Mouse (Mus musculus): Measurements from ENCODE around the gene Afap1l2. TPM values are rescaled to one million over a fixed set of nuclear protein-coding genes. Genes with fewer than 3 reads are reported as not detected.

Afap1l2 gene
- polyA plus RNA-seq (2011; ENCODE audit: insufficient read depth, insufficient read length, low read depth, missing spikeins) = 13.1 and 17.3 TPM in 2 replicates

DNA sequence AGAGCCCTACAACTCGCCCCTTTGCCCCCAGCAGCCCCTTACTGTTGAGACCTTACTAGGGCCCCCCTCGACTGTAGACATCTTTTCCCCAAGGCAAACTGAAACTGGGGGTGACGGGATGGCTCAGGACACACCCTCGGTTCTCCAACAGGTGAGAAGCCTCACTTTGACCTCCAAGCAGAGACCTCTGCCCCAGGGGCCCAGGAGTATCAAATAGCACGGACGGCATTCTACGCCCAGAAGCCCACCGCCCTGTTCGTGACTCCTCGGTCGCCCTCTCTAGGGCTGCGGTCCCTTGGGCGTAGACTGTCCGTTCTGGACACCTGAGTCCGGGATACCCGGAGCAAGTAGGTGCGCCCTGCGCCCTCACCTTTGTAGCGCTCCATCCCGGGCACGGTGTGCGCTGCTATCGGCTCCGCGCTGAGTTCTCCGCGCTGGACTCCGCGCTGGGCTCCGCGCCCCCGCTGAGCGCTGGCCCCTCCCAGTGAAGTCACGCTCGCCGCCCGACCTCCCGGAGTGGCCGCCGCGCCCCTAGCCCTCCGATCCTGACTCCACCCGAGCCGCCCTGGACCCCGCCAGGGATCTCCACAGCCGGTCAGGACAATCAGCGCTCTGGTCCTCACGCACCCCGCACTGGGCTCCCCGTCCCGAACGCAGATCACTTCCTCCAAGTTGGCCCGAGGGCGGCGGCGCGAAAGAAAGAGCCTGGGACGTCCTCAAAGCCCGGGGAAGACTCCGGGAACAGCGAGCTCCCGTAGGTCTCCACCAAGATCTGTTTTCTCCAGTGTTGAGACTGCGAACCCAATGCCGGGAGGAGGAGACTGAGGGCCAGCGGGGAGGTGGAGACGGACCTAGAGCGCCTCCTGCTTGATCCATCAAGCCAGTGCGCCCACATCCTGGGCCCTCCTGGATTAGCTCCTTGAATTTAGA lies at the start of gene Afap1l2:
Afap1l2 (minus strand) TSS at position 448 of the 930 bp plus-strand sequence.
- H3K9ac ChIP-seq (ENCODE audit: low read depth, poor library complexity, severe bottlenecking) = peak within 1 kb of the TSS; percentile 54
- H3K27ac ChIP-seq (ENCODE audit: insufficient read depth, low read length) = no peak within 1 kb of the TSS
- peaks cover 2% of the 10 kb centered on the region for H3K4me1 ChIP-seq (ENCODE audit: control insufficient read depth, insufficient read depth, low read length)
- no peaks in the 10 kb centered on the region for H3K27me3 ChIP-seq (ENCODE audit: control insufficient read depth, insufficient read depth, low read length, poor library complexity, severe bottlenecking)
- TF ChIP-seq EP300 (IDR thresholded peaks at IDR 0.05; ENCODE audit: insufficient read depth, low read depth, low read length) (no peak), CTCF (IDR thresholded peaks at IDR 0.05; ENCODE audit: low read depth, low read length) (peak; percentile 65)
- H3K9me3 ChIP-seq (replicated peaks; ENCODE audit: control insufficient read depth, insufficient read depth, low read length, poor library complexity, severe bottlenecking) = peaks cover 13% of the 10 kb centered on the region
- no peaks in the 10 kb centered on the region for H3K36me3 ChIP-seq (ENCODE audit: control insufficient read depth, insufficient read depth, low read length, poor library complexity, severe bottlenecking)
- H3K4me3 ChIP-seq (ENCODE audit: low read depth, low read length) = peak within 1 kb of the TSS; percentile 47

DNA sequence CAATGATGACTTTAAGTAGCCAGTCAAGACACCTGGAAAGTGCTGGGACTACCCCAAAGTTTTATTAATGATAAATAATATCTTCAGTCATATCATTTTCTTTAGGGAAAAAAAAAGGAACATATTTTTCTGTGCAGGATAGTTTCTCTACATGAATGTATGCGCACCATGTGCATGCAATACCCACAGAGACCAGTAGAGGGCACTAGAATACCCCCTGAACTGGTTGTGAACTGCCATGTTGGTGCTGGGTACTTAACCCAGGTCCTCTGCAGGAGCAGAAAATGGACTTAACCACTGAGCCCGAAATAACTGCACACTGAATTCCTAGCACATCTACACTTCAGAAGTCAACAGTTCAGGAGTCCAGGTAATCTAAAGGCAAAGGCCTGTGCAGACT lies 49.5 kb upstream of the Afap1l2 start:
- Histone ChIP-seq H3K4me3 (ENCODE audit: low read depth, low read length) (no peak overlapping the region), H3K27me3 (ENCODE audit: control insufficient read depth, insufficient read depth, low read length, poor library complexity, severe bottlenecking) (no peaks in the 10 kb centered on the region), H3K4me1 (ENCODE audit: control insufficient read depth, insufficient read depth, low read length) (no peaks in the 10 kb centered on the region), H3K9me3 (replicated peaks; ENCODE audit: control insufficient read depth, insufficient read depth, low read length, poor library complexity, severe bottlenecking) (peaks cover 3% of the 10 kb centered on the region; the same call in 1 of the 2 replicates), H3K27ac (ENCODE audit: insufficient read depth, low read length) (no peak overlapping the region), H3K9ac (ENCODE audit: low read depth, poor library complexity, severe bottlenecking) (no peak overlapping the region), H3K36me3 (ENCODE audit: control insufficient read depth, insufficient read depth, low read length, poor library complexity, severe bottlenecking) (no peaks in the 10 kb centered on the region)
- no peak for TF ChIP-seq EP300 (IDR thresholded peaks at IDR 0.05; ENCODE audit: insufficient read depth, low read depth, low read length)
- TF ChIP-seq POLR2A (IDR thresholded peaks at IDR 0.05; ENCODE audit: insufficient read depth, low read length) = no peak

DNA sequence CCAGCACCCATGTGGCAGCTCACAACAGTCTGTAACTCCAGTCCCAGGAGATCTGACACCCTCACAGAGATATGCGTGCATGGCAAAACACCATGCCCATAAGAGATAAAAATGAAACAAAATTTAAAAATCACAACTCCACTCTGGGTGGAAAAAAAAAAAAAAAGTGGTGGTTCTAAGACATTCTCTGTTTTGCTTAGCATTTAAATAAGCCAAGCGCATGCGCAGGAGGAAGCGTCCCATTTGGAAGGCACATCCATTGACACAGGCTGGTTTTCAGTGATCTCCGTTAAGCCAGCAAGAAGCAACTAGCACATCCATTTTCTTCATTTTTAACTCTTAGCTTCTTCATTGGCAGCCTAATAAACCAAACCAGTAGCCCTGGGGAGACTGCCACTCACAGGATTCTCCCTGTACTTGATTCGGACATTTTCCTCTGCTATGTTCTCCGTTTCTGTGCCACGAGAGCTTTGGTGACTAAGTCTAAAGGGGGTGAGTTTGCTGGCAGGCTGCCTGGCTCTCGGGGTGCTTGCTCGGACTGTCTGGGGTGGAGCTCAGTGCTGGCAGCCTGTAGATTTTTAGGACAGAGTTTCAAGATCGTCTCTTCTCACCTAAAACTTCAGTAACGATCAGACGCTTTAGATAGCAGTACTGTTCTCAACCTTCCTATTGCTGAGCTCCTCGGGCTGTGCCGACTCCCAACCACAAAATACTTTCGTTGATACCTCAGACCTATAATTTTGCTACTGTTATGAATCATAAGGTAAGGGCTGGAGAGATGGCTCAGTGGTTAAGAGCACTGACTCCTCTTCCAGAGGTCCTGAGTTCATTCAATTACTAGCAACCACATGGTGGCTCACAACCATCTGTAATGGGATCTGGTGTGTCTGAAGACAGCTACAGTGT lies 47.4 kb upstream of the Afap1l2 start:
- Histone ChIP-seq H3K27ac (ENCODE audit: insufficient read depth, low read length) (no peak overlapping the region), H3K27me3 (ENCODE audit: control insufficient read depth, insufficient read depth, low read length, poor library complexity, severe bottlenecking) (no peaks in the 10 kb centered on the region), H3K4me1 (ENCODE audit: control insufficient read depth, insufficient read depth, low read length) (no peaks in the 10 kb centered on the region), H3K36me3 (ENCODE audit: control insufficient read depth, insufficient read depth, low read length, poor library complexity, severe bottlenecking) (no peaks in the 10 kb centered on the region), H3K4me3 (ENCODE audit: low read depth, low read length) (no peak overlapping the region), H3K9ac (ENCODE audit: low read depth, poor library complexity, severe bottlenecking) (no peak overlapping the region), H3K9me3 (replicated peaks; ENCODE audit: control insufficient read depth, insufficient read depth, low read length, poor library complexity, severe bottlenecking) (peaks cover 3% of the 10 kb centered on the region; the same call in 1 of the 2 replicates)
- no peak for TF ChIP-seq POLR2A (IDR thresholded peaks at IDR 0.05; ENCODE audit: insufficient read depth, low read length)
- TF ChIP-seq CTCF (IDR thresholded peaks at IDR 0.05; ENCODE audit: low read depth, low read length) = no peak
- no peak for TF ChIP-seq EP300 (IDR thresholded peaks at IDR 0.05; ENCODE audit: insufficient read depth, low read depth, low read length)

DNA sequence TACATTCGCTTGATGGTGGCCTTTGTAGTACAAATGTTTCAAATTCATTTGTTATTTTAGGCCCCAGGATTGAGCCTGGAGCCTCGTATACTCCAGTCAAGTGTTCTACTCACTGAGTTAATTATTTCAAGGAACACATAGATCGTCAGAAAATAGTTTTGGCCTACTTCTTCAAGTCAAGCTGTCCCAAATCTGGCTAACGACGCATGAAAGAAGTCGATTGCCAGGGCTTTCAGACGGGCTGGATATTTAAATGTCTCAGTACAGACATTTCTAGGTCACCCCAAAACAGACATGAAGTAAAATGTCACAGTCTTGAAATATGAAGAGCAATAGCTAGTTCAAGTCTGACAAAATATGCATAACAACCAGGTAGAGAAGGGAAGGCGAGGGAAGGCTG lies 44.9 kb upstream of the Afap1l2 start:
- Histone ChIP-seq H3K9ac (ENCODE audit: low read depth, poor library complexity, severe bottlenecking) (no peak overlapping the region), H3K27ac (ENCODE audit: insufficient read depth, low read length) (no peak overlapping the region), H3K36me3 (ENCODE audit: control insufficient read depth, insufficient read depth, low read length, poor library complexity, severe bottlenecking) (no peaks in the 10 kb centered on the region), H3K27me3 (ENCODE audit: control insufficient read depth, insufficient read depth, low read length, poor library complexity, severe bottlenecking) (no peaks in the 10 kb centered on the region), H3K4me1 (ENCODE audit: control insufficient read depth, insufficient read depth, low read length) (no peaks in the 10 kb centered on the region), H3K9me3 (replicated peaks; ENCODE audit: control insufficient read depth, insufficient read depth, low read length, poor library complexity, severe bottlenecking) (peaks cover 3% of the 10 kb centered on the region; the same call in 1 of the 2 replicates), H3K4me3 (ENCODE audit: low read depth, low read length) (no peak overlapping the region)
- TF ChIP-seq CTCF (IDR thresholded peaks at IDR 0.05; ENCODE audit: low read depth, low read length) (no peak), POLR2A (IDR thresholded peaks at IDR 0.05; ENCODE audit: insufficient read depth, low read length) (no peak), EP300 (IDR thresholded peaks at IDR 0.05; ENCODE audit: insufficient read depth, low read depth, low read length) (no peak)

DNA sequence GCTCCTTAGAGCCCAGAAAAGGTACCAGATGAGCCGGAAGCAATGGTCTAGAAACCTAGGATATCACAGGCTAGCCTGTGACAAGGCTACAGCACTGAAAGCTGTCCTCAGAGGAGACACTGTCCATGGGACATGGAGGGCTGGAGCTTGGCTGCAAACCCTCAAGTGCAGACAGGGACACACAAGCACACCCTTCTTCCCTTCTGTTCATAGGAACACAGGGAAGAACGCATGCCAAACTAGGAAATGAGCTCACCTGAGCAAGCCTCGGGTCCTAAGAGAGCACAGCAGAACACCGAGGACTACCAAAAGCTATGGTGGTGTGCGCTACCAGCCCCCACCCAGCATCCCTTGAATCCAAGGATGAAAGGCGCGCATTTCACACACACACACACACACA lies 44.0 kb upstream of the Afap1l2 start:
- H3K9ac ChIP-seq (ENCODE audit: low read depth, poor library complexity, severe bottlenecking) = no peak overlapping the region

More for the DNA sequence above, 44.0 kb upstream of the Afap1l2 start:
- H3K27ac ChIP-seq (ENCODE audit: insufficient read depth, low read length) = no peak overlapping the region
- no peaks in the 10 kb centered on the region for H3K9me3 ChIP-seq (replicated peaks; ENCODE audit: control insufficient read depth, insufficient read depth, low read length, poor library complexity, severe bottlenecking)
- H3K4me3 ChIP-seq (ENCODE audit: low read depth, low read length) = no peak overlapping the region
- TF ChIP-seq POLR2A (IDR thresholded peaks at IDR 0.05; ENCODE audit: insufficient read depth, low read length) (no peak), CTCF (IDR thresholded peaks at IDR 0.05; ENCODE audit: low read depth, low read length) (no peak), EP300 (IDR thresholded peaks at IDR 0.05; ENCODE audit: insufficient read depth, low read depth, low read length) (no peak)
- no peaks in the 10 kb centered on the region for H3K36me3 ChIP-seq (ENCODE audit: control insufficient read depth, insufficient read depth, low read length, poor library complexity, severe bottlenecking)
- H3K27me3 ChIP-seq (ENCODE audit: control insufficient read depth, insufficient read depth, low read length, poor library complexity, severe bottlenecking) = no peaks in the 10 kb centered on the region
- H3K4me1 ChIP-seq (ENCODE audit: control insufficient read depth, insufficient read depth, low read length) = no peaks in the 10 kb centered on the region

Data from ES-Bruce4 (cell line).